Mouse (Mus musculus) thymus, adult 2 months (tissue): ENCODE results near the gene Arhgef40.

ENCODE experiments used
- CTCF ChIP-seq: fragments of 200-500 bp; IDR thresholded peaks from 2 replicates; pipeline ENCODE4 v1.5.1; 2012; ENCODE audit warnings: mild to moderate bottlenecking, control low read depth, low read length, moderate library complexity, borderline replicate concordance; ENCODE audit not compliant: control insufficient read depth, poor library complexity, insufficient read depth; ENCODE audit errors: extremely low read depth
- POLR2A ChIP-seq: fragments of 200-500 bp; IDR thresholded peaks from 2 replicates; pipeline ENCODE4 v1.6.1; 2012; ENCODE audit warnings: mild to moderate bottlenecking, low read length, control low read depth, moderate library complexity; ENCODE audit not compliant: control insufficient read depth, poor library complexity, insufficient read depth; ENCODE audit errors: extremely low read depth

DNA sequence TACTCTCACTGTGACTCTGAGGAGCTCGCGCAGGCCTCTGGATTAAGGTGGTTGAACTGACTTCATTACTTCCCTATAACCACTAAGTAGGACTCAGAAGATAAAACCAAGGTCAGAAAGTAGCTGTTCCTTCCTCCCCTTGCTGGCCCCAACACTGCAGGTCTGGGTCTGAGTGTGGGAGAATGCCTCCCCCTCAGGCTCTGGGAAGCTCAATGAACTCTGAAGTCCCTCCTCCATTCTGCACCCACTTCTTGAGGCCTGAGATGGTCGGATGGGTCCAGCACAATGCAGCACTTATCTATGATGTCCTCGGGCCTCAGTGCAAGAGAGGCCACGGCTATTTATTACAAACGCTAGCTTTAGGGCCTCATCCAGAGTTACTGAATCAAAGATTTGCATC lies 21.1 kb downstream of the Arhgef40 start:
- TF ChIP-seq CTCF: no peak
- no peak for TF ChIP-seq POLR2A
